Mouse (Mus musculus) cerebellum, postnatal 36 days (tissue): Measurements from ENCODE around the gene B3galnt1.

Source experiments
- DNase-seq, 2 experiments: peaks; one replicate each; pipeline ENCODE4 v3.0.0; 2021 to 2022; ENCODE audit warnings: mixed read lengths in 2 of 2

Gene B3galnt1

GRCm38 (mm10) chr3:69561686-69562085 is 37.1 kb downstream of the B3galnt1 start:
- DNase-seq, result no peak

DNA sequence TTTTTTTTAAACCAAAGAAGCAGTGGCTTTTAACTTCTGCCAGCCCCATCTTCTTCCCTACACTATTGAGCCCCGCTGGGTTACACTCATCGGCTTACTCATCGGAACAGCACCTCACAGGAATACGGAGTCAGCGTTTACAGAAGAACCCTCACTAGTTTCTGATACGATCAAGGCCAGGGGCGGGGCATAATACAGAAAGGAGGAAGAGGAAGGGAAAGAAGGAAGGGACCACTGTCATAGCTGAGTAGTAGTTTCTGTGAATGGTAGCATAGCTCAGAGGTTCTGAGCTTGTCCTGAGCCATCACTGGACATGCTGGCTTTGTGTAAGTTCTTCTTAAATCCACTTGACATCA is 38.8 kb downstream of the B3galnt1 start:
- no peak for DNase-seq

DNA sequence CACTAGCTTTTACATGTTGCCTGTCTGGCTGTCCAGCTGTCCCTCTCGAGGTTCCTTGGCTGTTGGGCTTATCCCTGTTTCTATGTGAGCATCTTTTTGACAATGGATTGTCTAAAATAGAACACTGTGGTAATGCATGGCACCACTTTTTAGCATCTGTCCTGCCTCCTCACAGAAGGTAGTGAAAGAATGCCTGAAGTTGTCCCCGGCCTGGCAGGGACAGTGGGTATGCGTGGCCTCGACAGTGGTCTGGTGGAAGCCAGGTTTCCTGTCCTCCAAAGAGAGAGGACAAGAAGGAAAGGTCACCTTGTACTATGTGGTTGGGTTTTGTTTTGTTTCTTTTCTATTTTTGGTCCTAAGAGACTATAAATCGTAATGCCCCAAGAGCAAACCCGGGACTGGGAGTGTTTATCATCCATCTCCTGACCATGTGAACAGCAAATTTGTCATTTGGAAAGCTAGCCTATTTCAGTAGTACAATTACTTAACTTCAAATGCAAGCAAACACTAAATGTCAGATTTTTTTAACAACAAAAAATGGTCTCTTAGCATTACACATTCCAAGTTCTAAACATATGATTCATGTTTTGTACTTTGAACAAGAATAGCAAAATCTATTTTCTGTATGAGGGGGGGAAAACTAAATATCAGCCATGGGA is 39.3 kb downstream of the B3galnt1 start:
- DNase-seq, result no peak

GRCm38 (mm10) chr3:69556092-69556778 is 42.5 kb downstream of the B3galnt1 start:
- no peak for DNase-seq

- DNase-seq, result peak; percentile 30 to 41
These were observed 43.2 kb downstream of the B3galnt1 start for GRCm38 (mm10) chr3:69555511-69555910.

DNA sequence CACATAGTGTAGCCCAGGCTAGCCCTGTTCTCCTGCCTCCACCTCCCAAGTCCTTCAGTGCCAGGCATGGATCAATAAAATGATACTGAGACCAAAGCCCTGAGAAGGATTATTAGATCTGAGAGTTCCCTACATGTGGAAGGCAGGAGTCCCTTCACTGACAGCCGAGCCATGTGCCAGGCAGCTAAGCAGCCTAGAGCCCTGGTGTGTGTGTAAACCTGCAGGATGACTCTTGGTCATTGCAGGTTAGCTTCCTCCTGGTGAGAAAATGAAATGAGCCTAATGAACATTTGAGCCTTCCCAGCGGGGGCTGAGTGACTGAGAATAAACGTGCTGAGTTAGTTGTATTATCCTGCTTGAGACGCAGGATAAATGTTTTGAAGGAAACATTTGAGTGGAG is 49.2 kb downstream of the B3galnt1 start:
- DNase-seq, result peak; percentile 23 to 30

DNA sequence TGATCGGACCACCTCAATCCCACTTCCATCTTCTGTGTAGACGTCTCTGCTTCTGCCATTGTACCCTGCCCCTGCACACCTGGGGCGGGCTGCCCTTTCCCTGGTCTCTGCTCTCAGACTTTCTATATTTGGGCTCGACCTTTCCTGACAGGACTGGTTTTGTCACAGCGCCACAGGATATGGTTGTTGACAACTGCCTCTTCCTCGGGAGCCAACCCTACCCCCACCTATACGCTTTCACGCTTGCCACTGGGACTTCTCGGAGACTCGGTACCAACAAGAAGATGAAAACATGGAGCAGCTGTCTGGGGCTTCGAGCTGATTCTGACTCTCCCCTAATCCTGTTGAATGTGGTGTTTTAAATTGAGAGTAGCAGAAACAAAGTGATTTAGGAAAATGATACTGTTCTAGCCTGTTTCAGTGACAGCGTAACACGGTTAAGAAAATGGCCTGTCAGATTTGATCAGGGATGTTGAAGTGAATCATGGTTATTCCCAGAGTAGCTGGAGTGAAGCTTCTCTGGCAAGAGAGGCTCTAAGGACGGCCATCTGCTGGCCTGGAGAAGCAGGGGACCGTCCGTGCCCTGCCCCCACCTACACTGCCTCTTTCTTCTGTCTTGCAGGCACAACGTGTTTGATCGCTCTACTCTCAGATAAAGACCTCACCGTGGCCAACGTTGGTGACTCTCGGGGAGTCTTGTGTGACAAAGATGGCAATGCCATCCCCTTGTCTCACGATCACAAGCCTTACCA is 49.9 kb downstream of the B3galnt1 start:
- peak; percentile 46 to 57 for DNase-seq

- DNase-seq, result no peak
These were observed 53.7 kb downstream of the B3galnt1 start for GRCm38 (mm10) chr3:69545017-69545416.

DNA sequence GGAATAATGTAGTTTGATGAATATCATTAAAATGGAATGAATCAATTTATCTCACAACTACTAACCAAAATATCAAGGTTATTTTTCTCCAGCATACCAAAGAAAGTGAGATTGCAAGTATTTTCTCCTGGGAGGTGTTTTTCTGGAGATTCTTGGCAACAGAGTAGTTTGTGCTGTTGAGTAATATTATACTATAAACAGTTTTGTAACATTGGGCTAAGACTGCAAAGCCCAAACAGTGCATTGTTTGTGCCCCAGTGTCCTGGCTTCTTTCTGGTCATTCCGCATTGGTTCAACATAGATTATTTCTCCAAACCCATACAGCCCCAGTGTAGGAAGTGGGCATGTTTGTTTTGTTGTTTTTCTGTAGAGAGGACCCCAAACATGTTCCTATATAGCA is 55.0 kb downstream of the B3galnt1 start:
- no peak for DNase-seq

GRCm38 (mm10) chr3:69542962-69543361 is 55.8 kb downstream of the B3galnt1 start:
- DNase-seq, result peak; percentile 50 to 51

DNA sequence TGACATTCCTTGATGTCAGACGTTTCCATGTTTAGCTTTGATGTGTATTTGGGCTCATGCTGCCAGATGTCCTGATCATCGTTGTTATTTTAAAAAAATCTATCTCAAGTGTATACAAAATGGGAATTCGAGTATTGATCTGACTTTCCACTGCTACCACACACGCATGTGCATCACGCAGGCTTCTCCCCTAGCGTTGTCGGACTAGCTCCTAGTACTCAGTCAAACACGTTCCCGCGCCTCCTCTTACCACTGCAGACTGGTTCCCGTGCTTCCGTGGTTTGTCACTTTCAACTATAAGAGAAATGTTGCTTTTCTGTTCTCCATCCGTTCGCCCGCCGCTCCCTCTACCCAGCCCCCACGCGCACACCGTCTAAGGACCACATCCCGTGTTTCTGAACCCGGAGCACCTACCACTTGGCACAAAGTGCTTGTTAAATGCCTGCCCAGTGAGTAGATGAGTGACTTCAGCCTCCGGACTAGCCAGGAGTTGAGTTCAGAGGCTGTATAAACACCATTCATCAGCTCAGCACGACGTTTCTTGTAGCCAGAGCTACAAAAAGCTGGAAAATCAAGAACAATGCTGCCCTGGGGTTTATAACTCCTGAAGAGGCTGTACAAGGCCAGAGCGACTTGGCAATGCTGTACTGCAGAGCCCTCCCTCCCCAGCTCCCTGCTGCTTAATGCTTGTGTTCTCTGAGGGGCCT is 62.7 kb downstream of the B3galnt1 start:
- no peak for DNase-seq

DNA sequence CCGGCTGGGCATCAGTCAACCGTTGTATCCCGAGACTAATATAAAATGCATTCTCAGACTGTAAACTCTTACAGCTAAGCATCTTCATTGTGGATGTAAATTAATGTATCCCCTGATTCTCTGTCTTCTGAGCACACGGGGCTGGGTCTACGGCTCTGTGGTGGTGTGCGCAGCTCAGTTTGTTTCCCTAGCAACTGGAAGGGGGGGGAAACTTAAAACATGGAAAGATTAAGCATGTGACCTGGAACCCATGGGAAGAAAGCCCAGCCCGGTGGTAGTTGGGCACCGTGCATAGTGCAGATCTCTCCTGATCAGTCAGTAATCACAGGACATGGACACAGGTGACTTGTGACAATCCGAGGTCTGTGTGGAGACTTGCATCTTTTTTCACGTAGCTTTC is 63.3 kb downstream of the B3galnt1 start:
- DNase-seq, result no peak

- no peak for DNase-seq
These were observed 66.1 kb downstream of the B3galnt1 start for GRCm38 (mm10) chr3:69532687-69533086.

DNA sequence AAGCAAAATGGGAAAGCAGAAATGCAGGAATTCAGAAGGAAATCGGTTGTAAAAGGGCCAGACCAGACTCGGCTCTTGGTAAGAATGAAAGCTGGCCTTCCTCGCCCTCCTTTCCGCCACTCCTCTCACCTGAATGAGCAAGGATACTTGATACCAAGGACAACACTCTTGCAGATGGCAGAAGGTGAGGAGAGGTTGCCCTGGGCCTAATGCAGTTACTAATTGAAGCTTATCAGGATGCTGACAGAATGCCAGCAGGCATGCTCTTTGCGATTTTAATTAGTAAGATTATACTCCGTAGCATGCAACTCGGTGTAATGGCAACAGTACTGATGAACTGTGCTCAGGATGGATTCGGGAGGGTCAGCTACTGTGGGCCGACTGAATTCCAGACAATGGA is 67.2 kb downstream of the B3galnt1 start:
- no peak for DNase-seq

DNA sequence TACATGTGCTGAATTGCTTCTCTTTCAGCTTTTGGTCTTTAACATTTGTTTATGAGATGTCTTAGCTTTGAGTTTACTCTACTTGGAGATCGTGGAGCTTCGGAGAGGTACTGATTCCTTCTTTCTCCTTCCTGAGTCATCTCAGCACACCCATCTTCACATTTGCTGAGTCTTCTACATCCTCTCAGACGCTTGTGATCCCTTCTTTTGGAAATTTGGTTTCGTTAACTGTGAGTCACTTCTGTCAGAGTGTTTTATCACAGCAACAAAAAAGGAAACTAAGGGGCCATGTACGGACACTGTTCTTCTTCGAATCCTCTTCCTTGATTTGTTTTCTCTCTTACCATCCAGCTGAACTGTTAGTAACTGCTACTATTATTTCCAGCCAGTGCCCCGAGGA is 69.2 kb downstream of the B3galnt1 start:
- DNase-seq, result no peak

DNA sequence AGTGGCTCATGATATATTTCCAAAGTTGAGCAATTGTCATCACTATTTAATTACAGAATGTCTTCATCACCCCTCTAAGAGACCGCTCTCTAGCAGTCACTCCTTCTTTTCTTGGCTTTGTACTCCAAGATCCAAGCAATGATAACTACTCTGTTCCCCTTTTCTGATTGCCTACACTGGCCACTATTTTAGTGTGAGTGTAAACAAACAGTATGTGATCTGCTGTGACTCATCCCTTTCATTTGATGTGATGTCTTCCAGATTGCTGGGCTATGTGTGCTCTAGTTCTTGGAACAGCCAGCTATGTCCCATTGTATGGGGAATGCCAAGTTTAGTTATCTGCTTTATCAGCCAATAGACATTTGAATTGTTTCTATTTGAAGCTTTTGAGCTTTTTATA is 71.4 kb downstream of the B3galnt1 start:
- DNase-seq, result no peak

- no peak for DNase-seq
These were observed 73.7 kb downstream of the B3galnt1 start for GRCm38 (mm10) chr3:69525072-69525529.

DNA sequence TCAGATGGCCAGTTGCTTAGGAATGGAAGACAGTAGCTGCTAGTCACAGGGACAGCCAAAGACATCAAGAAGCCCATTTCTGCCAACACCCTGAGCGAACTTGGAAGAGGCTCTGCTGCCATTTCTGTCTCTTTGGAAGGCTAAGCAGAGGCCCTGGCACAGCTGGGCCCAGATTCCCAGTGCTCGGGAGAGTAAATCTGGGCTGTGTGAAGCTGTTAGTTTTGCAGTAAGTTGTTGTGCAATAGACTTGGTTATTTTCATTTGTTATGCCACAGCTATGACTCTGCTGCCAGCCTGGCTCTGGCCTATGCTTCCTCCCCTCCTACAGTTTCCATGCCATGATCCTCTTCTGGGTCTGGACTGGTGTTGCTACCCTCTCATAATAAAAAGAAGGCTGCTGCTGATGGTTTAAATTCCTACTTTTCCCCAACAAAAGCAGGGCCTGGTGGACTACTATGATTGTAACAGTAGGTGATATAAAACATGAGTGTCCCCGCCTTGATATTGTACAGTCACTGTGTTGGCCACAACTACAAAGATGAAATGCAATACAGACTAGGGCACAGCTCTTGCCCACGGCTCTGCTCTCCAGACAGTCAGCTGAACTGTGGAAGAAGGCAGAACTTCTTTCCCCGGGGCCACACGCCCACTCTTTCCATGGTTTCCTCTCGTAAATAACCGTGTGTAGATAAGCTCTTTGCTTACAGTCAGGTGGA is 74.2 kb downstream of the B3galnt1 start:
- DNase-seq, result no peak
